Mouse (Mus musculus) midbrain, embryonic 16.5 days (tissue): ENCODE measurements at regions not wholly inside any gene's neighbourhood (a gene's known extent, or its start where the extent isn't known, plus 50 kb on each side); places are given as distances from the start of the nearest gene placed in this dataset.

Experiments
- ATAC-seq: fragments of 200-750 bp; cut with Nextera tagmentation; 2 replicates; pipeline ENCODE4 v1.8.0; 2017; ENCODE audit warnings: moderate TSS enrichment
- H3K27ac ChIP-seq: fragments of 300-500 bp; sonication (generic); 2 replicates; pipeline ENCODE4 v1.5.1; 2014; ENCODE audit warnings: mild to moderate bottlenecking, low read length, mixed read lengths
- H3K27me3 ChIP-seq: fragments of 300-500 bp; sonication (generic); 2 replicates; pipeline ENCODE4 v1.6.1; 2014; ENCODE audit warnings: low read depth, low read length, mixed read lengths; ENCODE audit not compliant: control insufficient read depth, insufficient read depth
- H3K36me3 ChIP-seq: fragments of 300-500 bp; sonication (generic); 2 replicates; pipeline ENCODE4 v1.6.1; 2014; ENCODE audit warnings: mild to moderate bottlenecking, low read length, moderate library complexity, mixed read lengths; ENCODE audit not compliant: control insufficient read depth, insufficient read depth
- H3K4me1 ChIP-seq: fragments of 300-500 bp; sonication (generic); 2 replicates; pipeline ENCODE4 v1.6.1; 2014; ENCODE audit warnings: mild to moderate bottlenecking, low read length, mixed read lengths; ENCODE audit not compliant: control insufficient read depth, insufficient read depth
- H3K4me2 ChIP-seq: fragments of 300-500 bp; sonication (generic); 2 replicates; pipeline ENCODE4 v1.6.1; 2014; ENCODE audit warnings: mild to moderate bottlenecking, low read length, mixed read lengths
- H3K4me3 ChIP-seq: fragments of 300-500 bp; sonication (generic); 2 replicates; pipeline ENCODE4 v1.5.1; 2014; ENCODE audit warnings: low read depth, mild to moderate bottlenecking, low read length, moderate library complexity, mixed read lengths
- H3K9ac ChIP-seq: fragments of 300-500 bp; sonication (generic); 2 replicates; pipeline ENCODE4 v1.6.1; 2014; ENCODE audit warnings: low read depth, low read length, mixed read lengths
- H3K9me3 ChIP-seq: fragments of 300-500 bp; sonication (generic); replicated peaks from 2 replicates; pipeline ENCODE4 v1.6.1; 2014; ENCODE audit warnings: mild to moderate bottlenecking, low read length, mixed read lengths; ENCODE audit not compliant: control insufficient read depth, poor library complexity, severe bottlenecking
- WGBS: fragments of 180-500 bp; shearing (Covaris S2); extraction: QIAGEN DNeasy Blood & Tissue Kit; methylation state at CpG from one replicate; pipeline ENCODE4 v1.1.7; 2014; 5-methylcytosine and 5-hydroxymethylcytosine counted together

GRCm38 (mm10) chr11:112083019-112083418 lies 699.0 kb upstream of the Sox9 start:
- Histone ChIP-seq H3K4me3 (no peak overlapping the region), H3K4me1 (no peaks in the 10 kb centered on the region), H3K36me3 (no peaks in the 10 kb centered on the region), H3K9ac (no peak overlapping the region), H3K27ac (no peak overlapping the region), H3K4me2 (no peak overlapping the region), H3K9me3 (no peaks in the 10 kb centered on the region), H3K27me3 (no peaks in the 10 kb centered on the region)
- ATAC-seq, result no peak
- WGBS, result 34% methylated on average over 4 of the region's 4 CpGs

- H3K27ac ChIP-seq, result no peak overlapping the region
- WGBS, result 84% methylated on average over 8 of the region's 8 CpGs
- no peak for ATAC-seq
Measured at GRCm38 (mm10) chr11:112092168-112092567, 689.9 kb upstream of the Sox9 start.

GRCm38 (mm10) chr11:112095009-112095408 lies 687.0 kb upstream of the Sox9 start:
- H3K9ac ChIP-seq, result no peak overlapping the region
- no peaks in the 10 kb centered on the region for H3K9me3 ChIP-seq
- no peaks in the 10 kb centered on the region for H3K36me3 ChIP-seq
- no peaks in the 10 kb centered on the region for H3K27me3 ChIP-seq
- WGBS, result 37% methylated on average over 3 of the region's 3 CpGs
- no peak overlapping the region for H3K27ac ChIP-seq
- no peaks in the 10 kb centered on the region for H3K4me1 ChIP-seq
- H3K4me2 ChIP-seq, result no peak overlapping the region
- ATAC-seq, result no peak
- H3K4me3 ChIP-seq, result no peak overlapping the region

More at GRCm38 (mm10) chr11:112092168-112092567, 689.9 kb upstream of the Sox9 start:
- Histone ChIP-seq H3K4me1 (no peaks in the 10 kb centered on the region), H3K4me2 (no peak overlapping the region), H3K9me3 (no peaks in the 10 kb centered on the region), H3K27me3 (no peaks in the 10 kb centered on the region), H3K9ac (no peak overlapping the region), H3K36me3 (no peaks in the 10 kb centered on the region), H3K4me3 (no peak overlapping the region)

- no peak overlapping the region for H3K27ac ChIP-seq
- no peak overlapping the region for H3K4me2 ChIP-seq
- H3K9me3 ChIP-seq, result no peaks in the 10 kb centered on the region
- H3K36me3 ChIP-seq, result no peaks in the 10 kb centered on the region
- WGBS, result 39% methylated on average over 1 of the region's 1 CpGs
- no peaks in the 10 kb centered on the region for H3K27me3 ChIP-seq
- no peak overlapping the region for H3K4me3 ChIP-seq
- no peak overlapping the region for H3K9ac ChIP-seq
- ATAC-seq, result no peak
- H3K4me1 ChIP-seq, result no peaks in the 10 kb centered on the region
Measured at GRCm38 (mm10) chr11:112098161-112098560, 683.9 kb upstream of the Sox9 start.

GRCm38 (mm10) chr11:112103252-112103651 lies 678.8 kb upstream of the Sox9 start:
- Histone ChIP-seq H3K9ac (no peak overlapping the region), H3K9me3 (no peaks in the 10 kb centered on the region), H3K4me1 (peaks cover 4% of the 10 kb centered on the region; the same call in 1 of the 2 replicates), H3K27ac (no peak overlapping the region), H3K4me2 (no peak overlapping the region), H3K27me3 (no peaks in the 10 kb centered on the region), H3K36me3 (no peaks in the 10 kb centered on the region), H3K4me3 (no peak overlapping the region)
- 66% methylated on average over 2 of the region's 2 CpGs for WGBS
- no peak for ATAC-seq

- Histone ChIP-seq H3K9me3 (no peaks in the 10 kb centered on the region), H3K4me3 (no peak overlapping the region), H3K4me2 (no peak overlapping the region), H3K36me3 (no peaks in the 10 kb centered on the region), H3K9ac (no peak overlapping the region), H3K27ac (no peak overlapping the region), H3K27me3 (no peaks in the 10 kb centered on the region), H3K4me1 (peaks cover 4% of the 10 kb centered on the region; the same call in 1 of the 2 replicates)
- no peak for ATAC-seq
- WGBS, result 68% methylated on average over 4 of the region's 4 CpGs
Measured at GRCm38 (mm10) chr11:112106891-112107290, 675.1 kb upstream of the Sox9 start.

- peaks cover 4% of the 10 kb centered on the region; the same call in 1 of the 2 replicates for H3K4me1 ChIP-seq
- H3K9ac ChIP-seq, result no peak overlapping the region
- no peak overlapping the region for H3K27ac ChIP-seq
- H3K4me3 ChIP-seq, result no peak overlapping the region
- no peak overlapping the region for H3K4me2 ChIP-seq
- WGBS, result 61% methylated on average over 7 of the region's 7 CpGs
- ATAC-seq, result no peak
- H3K27me3 ChIP-seq, result no peaks in the 10 kb centered on the region
- H3K9me3 ChIP-seq, result no peaks in the 10 kb centered on the region
- no peaks in the 10 kb centered on the region for H3K36me3 ChIP-seq
Measured at GRCm38 (mm10) chr11:112107314-112107713, 674.7 kb upstream of the Sox9 start.

- Histone ChIP-seq H3K9ac (no peak overlapping the region), H3K9me3 (no peaks in the 10 kb centered on the region), H3K36me3 (no peaks in the 10 kb centered on the region), H3K27me3 (no peaks in the 10 kb centered on the region), H3K4me2 (no peak overlapping the region), H3K4me1 (no peaks in the 10 kb centered on the region), H3K27ac (no peak overlapping the region), H3K4me3 (no peak overlapping the region)
- WGBS, result 95% methylated on average over 6 of the region's 6 CpGs
- no peak for ATAC-seq
Measured at GRCm38 (mm10) chr11:112121026-112121425, 661.0 kb upstream of the Sox9 start.

GRCm38 (mm10) chr11:112121831-112122230 lies 660.2 kb upstream of the Sox9 start:
- H3K36me3 ChIP-seq, result no peaks in the 10 kb centered on the region
- H3K27ac ChIP-seq, result no peak overlapping the region
- no peaks in the 10 kb centered on the region for H3K27me3 ChIP-seq
- no peaks in the 10 kb centered on the region for H3K4me1 ChIP-seq
- no peak overlapping the region for H3K4me2 ChIP-seq
- no peak overlapping the region for H3K4me3 ChIP-seq
- ATAC-seq, result no peak
- H3K9me3 ChIP-seq, result no peaks in the 10 kb centered on the region
- 64% methylated on average over 5 of the region's 5 CpGs for WGBS
- no peak overlapping the region for H3K9ac ChIP-seq
